Mouse (Mus musculus) embryonic facial prominence, embryonic 14.5 days (tissue): ENCODE measurements around the gene Rtca. TPM values are rescaled to one million over a fixed set of nuclear protein-coding genes. Genes with fewer than 3 reads are reported as not detected.

ENCODE experiments used
- ATAC-seq: fragments of 200-750 bp; cut with Nextera tagmentation; 2 replicates; pipeline ENCODE4 v1.8.0; 2017; ENCODE audit warnings: low read depth, moderate number of reproducible peaks, moderate TSS enrichment
- DNase-seq: peaks from one replicate; pipeline ENCODE4 v3.0.0-alpha.2; 2015; ENCODE audit warnings: low spot score
- H3K27ac ChIP-seq: fragments of 300-500 bp; sonication (generic); replicated peaks from 2 replicates; pipeline ENCODE4 v1.5.1; 2014; ENCODE audit warnings: low read depth, mild to moderate bottlenecking, low read length, moderate library complexity
- H3K27me3 ChIP-seq: fragments of 300-500 bp; sonication (generic); replicated peaks from 2 replicates; pipeline ENCODE4 v1.6.1; 2014; ENCODE audit warnings: low read length; ENCODE audit not compliant: control insufficient read depth, insufficient read depth
- H3K36me3 ChIP-seq: fragments of 300-500 bp; sonication (generic); 2 replicates; pipeline ENCODE4 v1.6.1; 2014; ENCODE audit warnings: low read length, mixed read lengths; ENCODE audit not compliant: control insufficient read depth, insufficient read depth
- H3K4me1 ChIP-seq: fragments of 300-500 bp; sonication (generic); 2 replicates; pipeline ENCODE4 v1.6.1; 2014; ENCODE audit warnings: antibody characterized with exemption, low read length; ENCODE audit not compliant: control insufficient read depth, insufficient read depth
- H3K4me2 ChIP-seq: fragments of 300-500 bp; sonication (generic); 2 replicates; pipeline ENCODE4 v1.6.1; 2014; ENCODE audit warnings: low read depth, mild to moderate bottlenecking, low read length, moderate library complexity, mixed read lengths
- H3K4me3 ChIP-seq: fragments of 300-500 bp; sonication (generic); 2 replicates; pipeline ENCODE4 v1.5.1; 2014; ENCODE audit warnings: low read depth, mild to moderate bottlenecking, low read length
- H3K9ac ChIP-seq: fragments of 300-500 bp; sonication (generic); 2 replicates; pipeline ENCODE4 v1.6.1; 2014; ENCODE audit warnings: low read depth, mild to moderate bottlenecking, low read length, moderate library complexity, mixed read lengths
- H3K9me3 ChIP-seq: fragments of 300-500 bp; sonication (generic); 2 replicates; pipeline ENCODE4 v1.6.1; 2016; ENCODE audit warnings: low read length; ENCODE audit not compliant: control insufficient read depth
- WGBS: fragments of 180-500 bp; shearing (Covaris S2); extraction: QIAGEN DNeasy Blood & Tissue Kit; methylation state at CpG from one replicate; pipeline ENCODE4 v1.1.7; 2014; 5-methylcytosine and 5-hydroxymethylcytosine counted together
- polyA plus RNA-seq: library from polyadenylated mRNA; unstranded; fragments of >200 nt; fragmentation: Nextera tagmentation; extraction: Ambion mirVana; gene quantifications from 2 replicates; pipeline ENCODE4 v1.2.1, GENCODE M21; 2014

Rtca gene
- polyA plus RNA-seq, 1 experiment from 2014 or later, result 67.0 TPM

DNA sequence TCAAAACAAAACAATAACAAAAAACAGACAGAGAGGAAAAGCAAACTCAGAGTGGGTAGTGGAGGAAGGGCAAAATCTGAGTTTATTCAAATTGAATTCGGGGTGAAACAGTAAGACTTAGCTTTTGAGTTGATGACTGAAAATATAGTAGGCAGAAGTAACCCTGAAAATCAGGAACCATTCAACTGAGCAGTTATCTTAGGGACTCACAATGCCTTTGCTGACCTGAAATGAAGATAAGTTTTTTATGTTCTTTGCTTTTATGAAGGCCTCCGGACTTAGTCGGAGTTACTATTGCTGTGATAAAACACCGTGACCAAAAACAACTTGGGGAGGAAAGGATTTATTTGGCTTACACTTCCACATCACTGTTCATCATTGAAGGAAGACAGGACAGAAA lies 47.0 kb downstream of the Rtca start:
- no peak overlapping the region for H3K27ac ChIP-seq
- H3K4me1 ChIP-seq, result no peaks in the 10 kb centered on the region
- no peak overlapping the region for H3K9ac ChIP-seq
- no peak for DNase-seq
- no peaks in the 10 kb centered on the region for H3K36me3 ChIP-seq
- H3K27me3 ChIP-seq, result no peaks in the 10 kb centered on the region
- no peak overlapping the region for H3K4me3 ChIP-seq
- no peak overlapping the region for H3K4me2 ChIP-seq
- 83% methylated on average over 4 of the region's 4 CpGs for WGBS
- no peak for ATAC-seq
- no peaks in the 10 kb centered on the region for H3K9me3 ChIP-seq

- WGBS, result 73% methylated on average over 1 of the region's 1 CpGs
Observed at GRCm38 (mm10) chr3:116454529-116454928, 53.5 kb downstream of the Rtca start.

GRCm38 (mm10) chr3:116450741-116451140 lies 57.3 kb downstream of the Rtca start:
- no peak for ATAC-seq
- no peak overlapping the region for H3K4me2 ChIP-seq

More at GRCm38 (mm10) chr3:116454529-116454928, 53.5 kb downstream of the Rtca start:
- H3K4me3 ChIP-seq, result no peak overlapping the region
- H3K27ac ChIP-seq, result no peak overlapping the region
- no peak overlapping the region for H3K9ac ChIP-seq
- H3K27me3 ChIP-seq, result no peaks in the 10 kb centered on the region
- DNase-seq (no peak), ATAC-seq (no peak)
- H3K4me1 ChIP-seq, result no peaks in the 10 kb centered on the region
- no peaks in the 10 kb centered on the region for H3K9me3 ChIP-seq
- no peak overlapping the region for H3K4me2 ChIP-seq
- no peaks in the 10 kb centered on the region for H3K36me3 ChIP-seq

GRCm38 (mm10) chr3:116444327-116444726 lies 63.7 kb downstream of the Rtca start:
- 85% methylated on average over 9 of the region's 9 CpGs for WGBS
- no peaks in the 10 kb centered on the region for H3K36me3 ChIP-seq
- no peak overlapping the region for H3K9ac ChIP-seq
- H3K4me2 ChIP-seq, result no peak overlapping the region
- no peaks in the 10 kb centered on the region for H3K4me1 ChIP-seq
- no peak for ATAC-seq
- no peaks in the 10 kb centered on the region for H3K27me3 ChIP-seq
- H3K27ac ChIP-seq, result no peak overlapping the region
- H3K4me3 ChIP-seq, result no peak overlapping the region
- no peaks in the 10 kb centered on the region for H3K9me3 ChIP-seq
- DNase-seq, result no peak

More at GRCm38 (mm10) chr3:116450741-116451140, 57.3 kb downstream of the Rtca start:
- H3K27ac ChIP-seq, result no peak overlapping the region
- 71% methylated on average over 3 of the region's 3 CpGs for WGBS
- no peaks in the 10 kb centered on the region for H3K36me3 ChIP-seq
- H3K9ac ChIP-seq, result no peak overlapping the region
- no peaks in the 10 kb centered on the region for H3K27me3 ChIP-seq
- H3K9me3 ChIP-seq, result no peaks in the 10 kb centered on the region
- no peak overlapping the region for H3K4me3 ChIP-seq
- no peak for DNase-seq
- H3K4me1 ChIP-seq, result no peaks in the 10 kb centered on the region

DNA sequence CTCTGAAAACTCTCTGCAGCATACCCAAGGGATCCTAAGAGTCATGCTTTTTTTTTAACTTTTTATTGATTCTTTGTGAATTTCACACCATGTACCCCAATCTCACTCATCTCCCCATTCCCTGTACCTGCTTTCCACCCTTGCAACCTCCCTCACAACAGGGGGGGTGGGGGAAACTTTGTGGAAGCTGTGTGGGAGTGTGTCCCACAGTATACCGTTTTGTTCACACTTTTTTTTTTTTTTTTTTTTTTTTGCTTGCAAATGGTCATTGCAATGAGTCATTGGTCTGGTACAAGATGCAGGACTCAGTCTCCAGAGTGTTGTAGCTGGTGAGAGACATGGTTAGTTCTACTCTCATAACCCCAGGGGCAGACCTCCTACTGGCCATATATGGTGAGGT lies 65.2 kb downstream of the Rtca start:
- no peaks in the 10 kb centered on the region for H3K4me1 ChIP-seq
- no peak overlapping the region for H3K4me3 ChIP-seq
- no peak for DNase-seq
- H3K36me3 ChIP-seq, result no peaks in the 10 kb centered on the region
- H3K27ac ChIP-seq, result no peak overlapping the region
- no peak overlapping the region for H3K4me2 ChIP-seq
- H3K27me3 ChIP-seq, result no peaks in the 10 kb centered on the region
- WGBS, result 94% methylated on average over 1 of the region's 1 CpGs
- no peaks in the 10 kb centered on the region for H3K9me3 ChIP-seq
- no peak overlapping the region for H3K9ac ChIP-seq
- ATAC-seq, result no peak

- WGBS, result 92% methylated on average over 15 of the region's 15 CpGs
Observed at GRCm38 (mm10) chr3:116441518-116442205, 66.3 kb downstream of the Rtca start.

DNA sequence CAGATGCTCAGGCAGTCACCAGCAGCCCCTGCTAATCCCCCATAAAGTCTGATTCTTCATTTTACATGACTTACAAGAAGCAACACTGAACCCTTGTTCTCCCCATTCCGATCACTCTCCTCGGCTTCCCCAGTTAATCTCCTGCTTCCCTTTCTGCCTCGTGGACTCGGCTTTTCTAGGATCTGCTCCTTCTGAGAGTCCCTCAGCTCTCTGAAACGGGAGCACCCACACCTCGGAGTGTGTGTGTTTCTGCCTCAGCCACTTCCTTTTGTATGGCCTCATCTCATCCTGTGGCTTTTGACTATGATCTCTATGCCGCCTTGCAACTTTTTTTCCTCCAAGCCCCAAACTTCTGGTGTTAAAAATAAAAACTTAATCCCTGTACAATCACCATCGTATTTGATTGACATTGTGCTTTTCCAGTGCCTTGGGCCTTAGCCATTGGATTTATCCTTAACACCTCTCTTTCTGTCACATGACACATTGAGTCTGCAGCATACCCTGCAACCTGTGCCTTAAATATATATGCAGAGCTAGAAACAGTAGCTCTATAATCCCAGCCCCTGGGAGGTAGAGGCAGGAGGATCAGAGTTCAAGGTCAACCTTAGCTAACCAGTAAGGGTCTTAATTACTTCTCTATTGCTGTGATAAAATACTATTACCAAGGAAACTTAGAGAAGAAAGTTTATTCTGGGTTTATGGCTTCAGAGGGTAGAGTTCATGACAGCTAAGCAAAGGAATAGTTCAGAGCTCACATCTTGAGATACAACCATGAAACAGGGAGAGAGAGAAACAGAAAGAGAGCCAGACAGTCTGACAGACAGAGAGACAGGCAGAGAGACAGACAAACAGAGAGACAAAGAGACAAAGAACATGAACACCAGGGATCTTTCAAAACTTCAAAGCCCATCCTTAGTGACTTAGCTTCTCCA lies 67.7 kb downstream of the Rtca start:
- Histone ChIP-seq H3K9me3 (no peaks in the 10 kb centered on the region), H3K4me3 (no peak overlapping the region), H3K36me3 (no peaks in the 10 kb centered on the region), H3K27me3 (no peaks in the 10 kb centered on the region), H3K27ac (no peak overlapping the region), H3K4me2 (no peak overlapping the region), H3K4me1 (no peaks in the 10 kb centered on the region), H3K9ac (no peak overlapping the region)
- DNase-seq, result no peak
- 53% methylated on average over 8 of the region's 8 CpGs for WGBS
- no peak for ATAC-seq

More at GRCm38 (mm10) chr3:116441518-116442205, 66.3 kb downstream of the Rtca start:
- no peak overlapping the region for H3K4me3 ChIP-seq
- DNase-seq (no peak), ATAC-seq (no peak)
- no peaks in the 10 kb centered on the region for H3K4me1 ChIP-seq
- H3K9me3 ChIP-seq, result no peaks in the 10 kb centered on the region
- no peaks in the 10 kb centered on the region for H3K36me3 ChIP-seq
- H3K27me3 ChIP-seq, result no peaks in the 10 kb centered on the region
- H3K9ac ChIP-seq, result no peak overlapping the region
- H3K4me2 ChIP-seq, result no peak overlapping the region
- H3K27ac ChIP-seq, result no peak overlapping the region
